8 mouse cellular contexts compared by ENCODE assay signal in the genomic region with DNA sequence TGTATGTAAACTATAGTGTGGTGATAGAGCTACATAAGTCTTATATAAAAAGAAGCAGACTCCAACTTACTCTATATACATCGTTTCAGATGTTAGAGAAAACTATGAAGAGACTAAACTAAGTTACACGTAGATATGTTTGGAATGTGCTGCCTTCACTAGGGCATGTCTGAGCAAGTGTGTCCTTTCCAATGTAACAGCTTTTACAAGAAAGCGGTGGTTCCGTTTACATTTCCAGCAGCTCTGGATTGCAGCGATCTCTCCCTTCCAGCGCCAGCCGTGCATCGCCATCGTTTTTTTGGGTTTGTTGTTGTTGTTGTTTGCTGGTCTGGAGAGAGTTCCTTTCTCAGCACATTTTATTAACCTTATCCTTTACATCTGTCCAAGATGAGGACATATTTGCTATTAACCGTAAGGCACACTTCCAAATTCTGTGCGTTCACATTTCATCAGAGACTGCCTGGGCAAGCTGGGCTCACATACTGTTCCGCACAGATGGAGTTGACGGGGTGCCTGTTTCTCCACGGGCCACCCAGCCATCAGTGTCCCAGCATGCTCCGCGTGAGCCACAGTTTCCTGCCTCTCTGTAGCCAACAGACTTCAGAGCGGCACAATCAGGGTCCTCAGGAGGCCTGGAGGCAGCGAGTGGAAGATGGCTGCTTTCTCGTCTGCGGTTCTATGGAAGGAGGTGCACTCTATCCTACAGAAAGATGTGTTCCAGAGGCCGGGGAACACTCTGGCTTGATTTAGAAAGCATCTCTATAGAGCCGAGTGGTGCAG.
DNase-seq lines count a peak whose midpoint lies in the region; ATAC-seq lines count a peak whose summit lies in the region.

No protein-coding gene starts in this region.

- DNase-seq in heart, embryonic 10.5 days (ENCODE audit: low spot score) = peak; percentile 63
- DNase-seq in heart, adult 8-10 months (ENCODE audit: low spot score) = no peak
- peak; percentile 74 to 87 for DNase-seq in cerebellum, postnatal 10 days
- no peak for DNase-seq in lung, postnatal 36 days

- 80% methylated on average over 22 of the region's 22 CpGs for WGBS in heart, embryonic 10.5 days
- 72% methylated on average over 22 of the region's 22 CpGs for WGBS in heart, embryonic 13.5 days
- WGBS in neural tube, embryonic 15.5 days = 72% methylated on average over 22 of the region's 22 CpGs
- WGBS in kidney, embryonic 14.5 days = 82% methylated on average over 22 of the region's 22 CpGs

- no peak overlapping the region for H3K4me3 ChIP-seq in heart, embryonic 10.5 days
- H3K4me3 ChIP-seq in heart, embryonic 13.5 days = no peak overlapping the region
- H3K4me3 ChIP-seq in neural tube, embryonic 15.5 days (replicated peaks) = no peak overlapping the region
- H3K4me3 ChIP-seq in kidney, embryonic 14.5 days (ENCODE audit: low read length) = no peak overlapping the region

- ATAC-seq in heart, embryonic 13.5 days (ENCODE audit: extremely low read depth, insufficient number of reproducible peaks, low FRiP score, low TSS enrichment) = no peak
- ATAC-seq in neural tube, embryonic 15.5 days (ENCODE audit: low FRiP score) = peak; percentile 48; the same call in 1 of the 2 replicates
- ATAC-seq in inflammation-experienced regulatory T-cells, adult 6 months = no peak
- ATAC-seq in kidney, embryonic 14.5 days (ENCODE audit: low FRiP score, low TSS enrichment) = no peak

- no peaks in the 10 kb centered on the region for H3K36me3 ChIP-seq in heart, embryonic 10.5 days
- H3K36me3 ChIP-seq in heart, embryonic 13.5 days = no peaks in the 10 kb centered on the region
- no peaks in the 10 kb centered on the region for H3K36me3 ChIP-seq in neural tube, embryonic 15.5 days
- no peaks in the 10 kb centered on the region for H3K36me3 ChIP-seq in kidney, embryonic 14.5 days (ENCODE audit: control insufficient read depth, insufficient read depth, low read length)

- H3K4me2 ChIP-seq in heart, embryonic 13.5 days = no peak overlapping the region
- peak overlapping the region; percentile 26 for H3K4me2 ChIP-seq in neural tube, embryonic 15.5 days
- no peak overlapping the region for H3K4me2 ChIP-seq in kidney, embryonic 14.5 days (replicated peaks; ENCODE audit: low read depth, low read length)

- no peaks in the 10 kb centered on the region for H3K27me3 ChIP-seq in heart, embryonic 10.5 days (ENCODE audit: insufficient read depth, poor library complexity, severe bottlenecking)
- H3K27me3 ChIP-seq in heart, embryonic 13.5 days (replicated peaks) = no peaks in the 10 kb centered on the region
- no peaks in the 10 kb centered on the region for H3K27me3 ChIP-seq in neural tube, embryonic 15.5 days (replicated peaks)
- H3K27me3 ChIP-seq in kidney, embryonic 14.5 days (ENCODE audit: control insufficient read depth, insufficient read depth, low read length) = no peaks in the 10 kb centered on the region

- H3K4me1 ChIP-seq in heart, embryonic 10.5 days = peaks cover 32% of the 10 kb centered on the region
- H3K4me1 ChIP-seq in heart, embryonic 13.5 days = peaks cover 30% of the 10 kb centered on the region
- peaks cover 23% of the 10 kb centered on the region for H3K4me1 ChIP-seq in neural tube, embryonic 15.5 days
- no peaks in the 10 kb centered on the region for H3K4me1 ChIP-seq in kidney, embryonic 14.5 days (ENCODE audit: control insufficient read depth, insufficient read depth, low read length)

- H3K9ac ChIP-seq in heart, embryonic 13.5 days = no peak overlapping the region
- H3K9ac ChIP-seq in neural tube, embryonic 15.5 days (replicated peaks) = no peak overlapping the region
- H3K9ac ChIP-seq in kidney, embryonic 14.5 days (ENCODE audit: low read depth, low read length) = no peak overlapping the region

- H3K9me3 ChIP-seq in heart, embryonic 10.5 days = no peaks in the 10 kb centered on the region
- no peaks in the 10 kb centered on the region for H3K9me3 ChIP-seq in heart, embryonic 13.5 days
- H3K9me3 ChIP-seq in neural tube, embryonic 15.5 days (replicated peaks) = no peaks in the 10 kb centered on the region
- no peaks in the 10 kb centered on the region for H3K9me3 ChIP-seq in kidney, embryonic 14.5 days (ENCODE audit: control insufficient read depth, low read length)

- H3K27ac ChIP-seq in heart, embryonic 10.5 days = 0 out of 2 replicates have a peak overlapping the region, but pooled peaks have one; percentile 33
- 0 out of 2 replicates have a peak overlapping the region, but pooled peaks have one; percentile 58 for H3K27ac ChIP-seq in heart, embryonic 13.5 days (replicated peaks)
- peak overlapping the region; percentile 48 for H3K27ac ChIP-seq in neural tube, embryonic 15.5 days (replicated peaks)
- H3K27ac ChIP-seq in kidney, embryonic 14.5 days (ENCODE audit: low read depth, low read length) = no peak overlapping the region

Comparison
In these comparisons a context has a peak if more than half of its experiments do, and no peak if none do; other contexts are left out.
1. DNase-seq: peak in heart, embryonic 10.5 days (single experiment) and cerebellum, postnatal 10 days (2 of 2); none in heart, adult 8-10 months (single experiment) and lung, postnatal 36 days (single experiment).